Mouse (Mus musculus): ENCODE data around the gene Pdk2. TPM values are rescaled to one million over a fixed set of nuclear protein-coding genes. Genes with fewer than 3 reads are reported as not detected.

Gene Pdk2
- polyA plus RNA-seq, 1 experiment from 2014 or later = 30.2 TPM

GRCm38 (mm10) chr11:95077956-95078355 lies 36.8 kb upstream of the Pdk2 start:
- H3K9ac ChIP-seq = no peak overlapping the region
- ATAC-seq (ENCODE audit: insufficient read depth, low FRiP score, low read depth) = no peak
- no peak overlapping the region for H3K4me3 ChIP-seq (replicated peaks)
- H3K27me3 ChIP-seq (replicated peaks) = peaks cover 12% of the 10 kb centered on the region; the same call in 1 of the 2 replicates
- no peaks in the 10 kb centered on the region for H3K9me3 ChIP-seq
- peak overlapping the region; percentile 33 for H3K4me2 ChIP-seq
- H3K4me1 ChIP-seq = peaks cover 50% of the 10 kb centered on the region
- H3K36me3 ChIP-seq = no peaks in the 10 kb centered on the region
- WGBS = 42% methylated on average over 7 of the region's 7 CpGs
- H3K27ac ChIP-seq = peak overlapping the region; percentile 31; the same call in 1 of the 2 replicates

DNA sequence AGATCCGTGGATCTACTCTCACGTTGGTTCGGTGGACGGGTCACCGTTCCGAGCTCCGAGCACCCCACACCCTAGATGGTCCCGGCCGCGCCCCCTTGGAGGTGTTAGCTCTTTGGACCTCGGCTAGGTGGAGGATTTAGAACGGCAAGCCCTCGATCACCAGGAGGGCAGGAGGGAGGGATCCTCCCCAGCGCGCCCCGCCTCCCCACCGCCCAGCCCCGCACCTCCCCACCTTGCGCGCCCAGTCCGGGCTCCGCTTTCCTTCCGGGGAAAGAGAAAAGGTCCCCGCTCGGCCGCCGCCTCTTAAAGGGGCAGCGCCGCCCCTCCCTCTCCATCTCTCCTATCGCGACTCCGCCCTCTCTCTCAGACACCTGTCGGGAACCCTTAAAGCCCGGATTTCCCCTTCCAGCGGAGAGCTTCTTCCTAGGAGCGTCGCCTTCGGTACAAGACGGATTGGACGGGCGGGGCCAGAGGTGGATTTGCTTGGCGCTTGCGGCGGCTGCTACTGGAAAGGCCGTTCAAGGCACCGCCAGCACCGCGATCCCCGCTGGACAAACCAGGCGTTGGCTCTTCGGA lies 35.5 kb upstream of the Pdk2 start, which contains the start of gene Itga3:
Gene Itga3 (minus strand): TSS at position 266 of the 576 bp plus-strand sequence.
- no peaks in the 10 kb centered on the region for H3K36me3 ChIP-seq
- peaks cover 63% of the 10 kb centered on the region for H3K4me1 ChIP-seq
- peak within 1 kb of the TSS; percentile 91 for H3K27ac ChIP-seq
- no peaks in the 10 kb centered on the region for H3K9me3 ChIP-seq
- peak within 1 kb of the TSS; percentile 90 for H3K4me2 ChIP-seq
- peak; percentile 78 for ATAC-seq (ENCODE audit: insufficient read depth, low FRiP score, low read depth)
- peaks cover 12% of the 10 kb centered on the region; the same call in 1 of the 2 replicates for H3K27me3 ChIP-seq (replicated peaks)
- H3K4me3 ChIP-seq (replicated peaks) = peak within 1 kb of the TSS; percentile 61
- under 1% methylated on average over 44 of the region's 51 CpGs for WGBS
- H3K9ac ChIP-seq = peak within 1 kb of the TSS; percentile 61

DNA sequence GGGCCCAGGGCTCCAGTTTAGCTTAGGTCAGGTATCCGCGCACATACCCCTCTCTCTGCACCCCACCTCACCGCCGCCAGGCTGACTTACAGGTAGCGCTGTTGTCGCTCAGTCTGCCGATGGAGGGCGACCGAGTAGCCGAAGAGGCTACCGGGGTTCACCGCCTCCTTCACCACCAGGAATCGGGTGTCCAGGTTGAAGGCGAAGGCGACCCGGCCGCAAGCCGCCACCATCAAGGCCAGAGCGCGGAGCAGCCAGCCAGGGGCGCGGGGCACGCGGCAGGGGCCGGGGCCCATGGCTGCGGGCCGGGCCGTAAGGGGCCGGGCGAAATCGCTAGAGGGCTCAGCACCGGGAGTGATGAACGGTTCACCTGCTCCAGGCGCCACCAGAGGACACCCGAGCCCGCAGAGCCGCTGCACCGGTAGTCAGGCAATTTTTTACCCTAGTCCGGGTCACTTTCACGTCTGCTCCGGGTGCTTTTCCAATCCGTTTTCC lies 34.9 kb upstream of the Pdk2 start:
- no peaks in the 10 kb centered on the region for H3K36me3 ChIP-seq
- peak; percentile 37 for ATAC-seq (ENCODE audit: insufficient read depth, low FRiP score, low read depth)
- H3K4me2 ChIP-seq = peak overlapping the region; percentile 90
- peak overlapping the region; percentile 61 for H3K9ac ChIP-seq
- H3K27me3 ChIP-seq (replicated peaks) = peaks cover 12% of the 10 kb centered on the region; the same call in 1 of the 2 replicates
- H3K27ac ChIP-seq = peak overlapping the region; percentile 91
- H3K4me1 ChIP-seq = peaks cover 69% of the 10 kb centered on the region
- no peaks in the 10 kb centered on the region for H3K9me3 ChIP-seq
- under 1% methylated on average over 42 of the region's 42 CpGs for WGBS
- H3K4me3 ChIP-seq (replicated peaks) = peak overlapping the region; percentile 61

GRCm38 (mm10) chr11:95075197-95076040 lies 34.3 kb upstream of the Pdk2 start:
- H3K4me1 ChIP-seq = peaks cover 72% of the 10 kb centered on the region
- H3K36me3 ChIP-seq = no peaks in the 10 kb centered on the region
- WGBS = 5% methylated on average over 19 of the region's 19 CpGs
- no peak for ATAC-seq (ENCODE audit: insufficient read depth, low FRiP score, low read depth)
- peaks cover 12% of the 10 kb centered on the region; the same call in 1 of the 2 replicates for H3K27me3 ChIP-seq (replicated peaks)
- H3K9ac ChIP-seq = peak overlapping the region; percentile 61
- H3K4me3 ChIP-seq (replicated peaks) = peak overlapping the region; percentile 61
- H3K9me3 ChIP-seq = no peaks in the 10 kb centered on the region
- peak overlapping the region; percentile 91 for H3K27ac ChIP-seq
- peak overlapping the region; percentile 90 for H3K4me2 ChIP-seq

GRCm38 (mm10) chr11:95074694-95075093 lies 33.5 kb upstream of the Pdk2 start:
- 0 out of 2 replicates have a peak, but pooled peaks have one; percentile 9 for ATAC-seq (ENCODE audit: insufficient read depth, low FRiP score, low read depth)
- Histone ChIP-seq H3K36me3 (no peaks in the 10 kb centered on the region), H3K4me2 (peak overlapping the region; percentile 90), H3K27me3 (replicated peaks) (peaks cover 12% of the 10 kb centered on the region; the same call in 1 of the 2 replicates), H3K4me3 (replicated peaks) (peak overlapping the region; percentile 61), H3K9ac (no peak overlapping the region), H3K9me3 (no peaks in the 10 kb centered on the region), H3K27ac (peak overlapping the region; percentile 91), H3K4me1 (peaks cover 72% of the 10 kb centered on the region)
- WGBS = 41% methylated on average over 4 of the region's 4 CpGs

DNA sequence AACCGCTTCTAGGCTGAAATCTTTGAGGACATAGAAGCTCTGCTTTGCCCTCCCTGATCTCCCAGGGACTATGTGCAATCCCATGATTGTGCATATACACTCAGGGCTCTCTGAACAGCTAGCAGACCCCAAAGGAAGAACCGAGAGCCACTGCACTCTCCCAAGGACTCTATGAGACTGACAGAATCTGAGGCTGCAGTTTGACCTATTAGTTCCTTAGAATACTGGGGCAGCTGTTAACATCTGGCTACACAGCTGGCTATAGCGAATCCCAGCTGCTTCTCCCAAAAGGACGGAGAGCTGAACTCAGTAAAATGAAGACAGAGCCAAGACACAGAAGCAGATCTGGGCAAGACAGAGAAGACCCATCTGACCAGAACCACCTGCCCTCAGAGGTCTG lies 32.7 kb upstream of the Pdk2 start:
- H3K36me3 ChIP-seq = no peaks in the 10 kb centered on the region
- H3K4me1 ChIP-seq = peaks cover 70% of the 10 kb centered on the region
- H3K4me3 ChIP-seq (replicated peaks) = peak overlapping the region; percentile 61; the same call in 1 of the 2 replicates
- H3K9ac ChIP-seq = no peak overlapping the region
- H3K4me2 ChIP-seq = peak overlapping the region; percentile 90
- H3K27ac ChIP-seq = peak overlapping the region; percentile 91; the same call in 1 of the 2 replicates
- WGBS = 47% methylated on average over 4 of the region's 4 CpGs
- no peaks in the 10 kb centered on the region for H3K9me3 ChIP-seq
- ATAC-seq (ENCODE audit: insufficient read depth, low FRiP score, low read depth) = no peak
- peaks cover 12% of the 10 kb centered on the region; the same call in 1 of the 2 replicates for H3K27me3 ChIP-seq (replicated peaks)

- Histone ChIP-seq H3K27ac (peak overlapping the region; percentile 23; the same call in 1 of the 2 replicates), H3K4me2 (peak overlapping the region; percentile 24; the same call in 1 of the 2 replicates), H3K4me1 (peaks cover 67% of the 10 kb centered on the region), H3K27me3 (replicated peaks) (peaks cover 5% of the 10 kb centered on the region; the same call in 1 of the 2 replicates), H3K9ac (no peak overlapping the region), H3K9me3 (no peaks in the 10 kb centered on the region), H3K36me3 (no peaks in the 10 kb centered on the region), H3K4me3 (replicated peaks) (no peak overlapping the region)
- 63% methylated on average over 5 of the region's 5 CpGs for WGBS
- ATAC-seq (ENCODE audit: insufficient read depth, low FRiP score, low read depth) = no peak
These were observed 31.6 kb upstream of the Pdk2 start for GRCm38 (mm10) chr11:95072804-95073203.

DNA sequence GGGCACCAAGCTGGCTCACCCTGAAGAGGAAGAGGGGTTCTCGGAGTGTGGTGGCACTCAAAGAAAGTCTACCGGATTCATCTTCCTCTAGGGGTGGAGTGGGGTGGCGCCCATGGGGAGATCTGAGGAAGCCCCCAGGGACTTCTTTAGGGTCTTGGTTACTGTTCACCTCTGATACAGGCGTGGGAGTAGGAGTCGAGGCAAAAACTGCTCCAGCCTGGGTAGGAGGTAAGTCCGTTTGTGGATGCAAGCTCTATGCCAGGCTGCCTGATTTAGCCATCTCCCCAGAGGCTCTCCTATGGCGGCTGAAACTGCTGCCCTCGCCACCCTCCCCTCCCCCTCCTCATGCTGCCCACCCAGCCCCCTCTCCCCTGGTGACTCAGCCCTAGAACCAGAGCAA lies 31.0 kb upstream of the Pdk2 start:
- no peak for ATAC-seq (ENCODE audit: insufficient read depth, low FRiP score, low read depth)
- 74% methylated on average over 8 of the region's 8 CpGs for WGBS
- H3K27me3 ChIP-seq (replicated peaks) = 0 out of 2 replicates have a peak, but pooled peaks cover 2% of the 10 kb centered on the region
- no peak overlapping the region for H3K4me3 ChIP-seq (replicated peaks)
- H3K4me2 ChIP-seq = 0 out of 2 replicates have a peak overlapping the region, but pooled peaks have one; percentile 16
- no peaks in the 10 kb centered on the region for H3K36me3 ChIP-seq
- H3K4me1 ChIP-seq = peaks cover 67% of the 10 kb centered on the region
- H3K9ac ChIP-seq = no peak overlapping the region
- H3K9me3 ChIP-seq = no peaks in the 10 kb centered on the region
- peak overlapping the region; percentile 64 for H3K27ac ChIP-seq

DNA sequence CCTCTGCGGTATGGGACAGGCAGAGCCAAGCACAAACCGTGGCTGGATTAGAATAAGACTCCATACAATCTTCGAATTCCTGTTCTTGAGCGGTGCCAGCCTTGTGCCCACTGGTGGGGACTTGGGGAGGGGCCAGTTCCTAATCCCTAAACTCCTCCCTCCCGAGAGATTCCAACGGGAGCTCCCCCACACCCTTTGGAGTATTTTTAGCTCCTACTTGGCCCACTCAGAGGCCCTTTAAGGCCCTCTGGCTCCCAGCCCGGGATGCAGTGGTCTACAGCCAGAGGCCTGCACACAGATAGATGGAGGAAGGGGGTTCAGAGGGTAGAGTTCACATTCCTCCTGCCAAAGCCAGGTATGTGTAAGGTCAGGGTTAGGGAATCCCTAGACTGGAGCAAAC lies 30.1 kb upstream of the Pdk2 start:
- 25% methylated on average over 7 of the region's 7 CpGs for WGBS
- no peaks in the 10 kb centered on the region for H3K36me3 ChIP-seq
- H3K9ac ChIP-seq = no peak overlapping the region
- ATAC-seq (ENCODE audit: insufficient read depth, low FRiP score, low read depth) = no peak
- no peak overlapping the region for H3K4me3 ChIP-seq (replicated peaks)
- peak overlapping the region; percentile 16 for H3K4me2 ChIP-seq
- H3K4me1 ChIP-seq = peaks cover 67% of the 10 kb centered on the region
- no peaks in the 10 kb centered on the region for H3K27me3 ChIP-seq (replicated peaks)
- H3K27ac ChIP-seq = peak overlapping the region; percentile 64
- H3K9me3 ChIP-seq = no peaks in the 10 kb centered on the region

GRCm38 (mm10) chr11:95070140-95071107 lies 29.3 kb upstream of the Pdk2 start:
- Histone ChIP-seq H3K9ac (no peak overlapping the region), H3K27ac (peak overlapping the region; percentile 64), H3K4me3 (replicated peaks) (no peak overlapping the region), H3K4me1 (peaks cover 60% of the 10 kb centered on the region), H3K27me3 (replicated peaks) (no peaks in the 10 kb centered on the region), H3K4me2 (no peak overlapping the region), H3K9me3 (no peaks in the 10 kb centered on the region), H3K36me3 (no peaks in the 10 kb centered on the region)
- no peak for ATAC-seq (ENCODE audit: insufficient read depth, low FRiP score, low read depth)
- WGBS = 57% methylated on average over 8 of the region's 8 CpGs
